ENCODE assay signal across 22 mouse cellular contexts in genomic region chr15:81255063-81255462, GRCm38 (mm10). TPM values are rescaled to one million over a fixed set of nuclear protein-coding genes. Genes with fewer than 3 reads are reported as not detected.
DNase-seq lines count a peak whose midpoint lies in the region; ATAC-seq and TF ChIP-seq lines count a peak whose summit lies in the region.
"Had no signal": no experiment of that assay in that cellular context is flagged by ENCODE, and none has a peak within 500 bp of the region (broad histone marks: within the 10 kb centered on the region; RNA-seq: fewer than 3 reads in every experiment).

No protein-coding gene starts in this region.

- DNase-seq in forebrain, postnatal 0 days = peak; percentile 73
- DNase-seq in forebrain, embryonic 10.5 days (ENCODE audit: extremely low spot score, low spot score) = no peak
- DNase-seq in thymus, postnatal 0 days (ENCODE audit: low spot score) = peak; percentile 42
- no peak for DNase-seq in thymus, postnatal 36 days
- DNase-seq in cerebellum, adult 2 months = no peak
- DNase-seq in thymus, postnatal 14 days = no peak
- DNase-seq: adrenal gland, postnatal 25 days; B cell, adult 2 months; cerebellum, postnatal 14 days; gastrocnemius, adult 2 months; heart, adult 18-20 months; kidney, adult 18-20 months; kidney, postnatal 25 days; lung, adult 2 months; retina, postnatal 1 day had no signal

- H3K36me3 ChIP-seq in forebrain, postnatal 0 days (ENCODE audit: insufficient read depth) = no peaks in the 10 kb centered on the region
- no peaks in the 10 kb centered on the region for H3K36me3 ChIP-seq in forebrain, embryonic 10.5 days (replicated peaks)
- H3K36me3 ChIP-seq in intestine, embryonic 15.5 days = no peaks in the 10 kb centered on the region
- H3K36me3 ChIP-seq in neural tube, embryonic 15.5 days = no peaks in the 10 kb centered on the region
- H3K36me3 ChIP-seq: G1E had no signal

- H3K9ac ChIP-seq in forebrain, postnatal 0 days = no peak overlapping the region
- no peak overlapping the region for H3K9ac ChIP-seq in intestine, embryonic 15.5 days
- no peak overlapping the region for H3K9ac ChIP-seq in neural tube, embryonic 15.5 days (replicated peaks)

- ATAC-seq in forebrain, postnatal 0 days = peak; percentile 68
- peak; percentile 65; the same call in 1 of the 2 replicates for ATAC-seq in intestine, embryonic 15.5 days
- no peak for ATAC-seq in neural tube, embryonic 15.5 days (ENCODE audit: low FRiP score)

- no peak overlapping the region for H3K4me2 ChIP-seq in forebrain, postnatal 0 days (ENCODE audit: low read depth)
- H3K4me2 ChIP-seq in intestine, embryonic 15.5 days (replicated peaks) = no peak overlapping the region
- no peak overlapping the region for H3K4me2 ChIP-seq in neural tube, embryonic 15.5 days

- peak overlapping the region; percentile 60; the same call in 1 of the 2 replicates for H3K27ac ChIP-seq in forebrain, postnatal 0 days (ENCODE audit: low read depth, low read length)
- H3K27ac ChIP-seq in forebrain, embryonic 10.5 days = no peak overlapping the region
- H3K27ac ChIP-seq in intestine, embryonic 15.5 days = no peak overlapping the region
- no peak overlapping the region for H3K27ac ChIP-seq in neural tube, embryonic 15.5 days (replicated peaks)
- H3K27ac ChIP-seq in cerebellum, adult 2 months (ENCODE audit: insufficient read depth, low read length) = no peak overlapping the region
- H3K27ac ChIP-seq: gastrocnemius, adult 2 months; macrophage had no signal

- no peaks in the 10 kb centered on the region for H3K9me3 ChIP-seq in forebrain, postnatal 0 days (ENCODE audit: low read length)
- no peaks in the 10 kb centered on the region; the same call in 1 of the 2 replicates for H3K9me3 ChIP-seq in forebrain, embryonic 10.5 days
- no peaks in the 10 kb centered on the region for H3K9me3 ChIP-seq in intestine, embryonic 15.5 days
- H3K9me3 ChIP-seq in neural tube, embryonic 15.5 days (replicated peaks) = no peaks in the 10 kb centered on the region
- H3K9me3 ChIP-seq: G1E had no signal

- H3K27me3 ChIP-seq in forebrain, postnatal 0 days (ENCODE audit: insufficient read depth, low read length) = no peaks in the 10 kb centered on the region
- no peaks in the 10 kb centered on the region for H3K27me3 ChIP-seq in forebrain, embryonic 10.5 days (ENCODE audit: poor library complexity, severe bottlenecking)
- no peaks in the 10 kb centered on the region for H3K27me3 ChIP-seq in intestine, embryonic 15.5 days (replicated peaks)
- H3K27me3 ChIP-seq in neural tube, embryonic 15.5 days (replicated peaks) = no peaks in the 10 kb centered on the region
- H3K27me3 ChIP-seq in cerebellum, adult 2 months (ENCODE audit: control insufficient read depth, insufficient read depth, low read length) = no peaks in the 10 kb centered on the region

- H3K4me1 ChIP-seq in forebrain, postnatal 0 days (ENCODE audit: insufficient read depth) = peaks cover 2% of the 10 kb centered on the region; the same call in 1 of the 2 replicates
- peaks cover 45% of the 10 kb centered on the region for H3K4me1 ChIP-seq in forebrain, embryonic 10.5 days
- H3K4me1 ChIP-seq in intestine, embryonic 15.5 days (replicated peaks) = 0 out of 2 replicates have a peak, but pooled peaks cover 9% of the 10 kb centered on the region
- H3K4me1 ChIP-seq in neural tube, embryonic 15.5 days = 0 out of 2 replicates have a peak, but pooled peaks cover 7% of the 10 kb centered on the region
- no peaks in the 10 kb centered on the region for H3K4me1 ChIP-seq in cerebellum, adult 2 months (ENCODE audit: control insufficient read depth, insufficient read depth, low read length)

- H3K4me3 ChIP-seq in forebrain, postnatal 0 days (ENCODE audit: low read depth, low read length) = no peak overlapping the region
- H3K4me3 ChIP-seq in forebrain, embryonic 10.5 days = no peak overlapping the region
- no peak overlapping the region for H3K4me3 ChIP-seq in intestine, embryonic 15.5 days (replicated peaks)
- H3K4me3 ChIP-seq in neural tube, embryonic 15.5 days (replicated peaks) = no peak overlapping the region
- H3K4me3 ChIP-seq in cerebellum, adult 2 months (replicated peaks; ENCODE audit: insufficient read depth, low read depth, low read length) = no peak overlapping the region
- H3K4me3 ChIP-seq: erythroblast, embryonic 14.5 days; gastrocnemius, adult 2 months had no signal

- TF ChIP-seq CTCF in forebrain, postnatal 0 days (IDR thresholded peaks at IDR 0.05; ENCODE audit: low read depth) = no peak
- TF ChIP-seq CTCF in cerebellum, adult 2 months (IDR thresholded peaks at IDR 0.05; ENCODE audit: borderline replicate concordance, insufficient read depth, low read depth, low read length) = no peak

- 20% methylated on average over 6 of the region's 6 CpGs for WGBS in forebrain, postnatal 0 days
- WGBS in forebrain, embryonic 10.5 days = 57% methylated on average over 6 of the region's 6 CpGs
- 36% methylated on average over 6 of the region's 6 CpGs for WGBS in intestine, embryonic 15.5 days
- 24% methylated on average over 6 of the region's 6 CpGs for WGBS in neural tube, embryonic 15.5 days
- 49% methylated on average over 6 of the region's 6 CpGs for WGBS in cerebellum, adult 2 months

- no peak for TF ChIP-seq POLR2A in cerebellum, adult 2 months (IDR thresholded peaks at IDR 0.05; ENCODE audit: borderline replicate concordance, insufficient read depth, low read length)

RNA-seq across cellular contexts. Expression of gene Mchr1, which starts 19.8 kb away (rescaled TPM):
- 4.5 and 4.8 TPM in 2 replicates for total RNA-seq in forebrain, postnatal 0 days (2014; rRNA removed)
- polyA plus RNA-seq in forebrain, postnatal 0 days (2015; fragmentation: Nextera tagmentation; extraction: Ambion mirVana) = 3.2 and 4.7 TPM in 2 replicates
- polyA plus RNA-seq in forebrain, embryonic 10.5 days (2016; fragmentation: Nextera tagmentation; extraction: Ambion mirVana) = not detected in 2 replicates
- polyA plus RNA-seq in thymus, postnatal 0 days (2015; fragmentation: Nextera tagmentation; extraction: Ambion mirVana) = 0.10 and 0.26 TPM in 2 replicates
- 0.88 and 1.0 TPM in 2 replicates for polyA plus RNA-seq in intestine, embryonic 15.5 days (2015; fragmentation: Nextera tagmentation; extraction: Ambion mirVana)
- 5.0 and 5.2 TPM in 2 replicates for polyA plus RNA-seq in neural tube, embryonic 15.5 days (2015; fragmentation: Nextera tagmentation; extraction: Ambion mirVana)
- polyA plus RNA-seq in cerebellum, adult 2 months (2012; rRNA removed) = 3.6 and 4.1 TPM in 2 replicates
- total RNA-seq: heart, adult 18-20 months; liver, adult 2 months; monocyte, adult 5-6 weeks had no signal
- polyA plus RNA-seq: erythroblast, embryonic 14.5 days; G1E; liver, adult 2 months; macrophage had no signal

Comparison
In these comparisons a context has a peak if more than half of its experiments do, and no peak if none do; other contexts are left out.
1. DNase-seq: peak in forebrain, postnatal 0 days (single experiment) and thymus, postnatal 0 days (single experiment); none in forebrain, embryonic 10.5 days (single experiment), thymus, postnatal 36 days (0 of 2), cerebellum, adult 2 months (0 of 2) and thymus, postnatal 14 days (single experiment).